Mouse (Mus musculus): ENCODE data around the gene Tc2n. TPM values are rescaled to one million over a fixed set of nuclear protein-coding genes. Genes with fewer than 3 reads are reported as not detected.

Tc2n gene
- total RNA-seq, 2 experiments from 2014 or later, result 0.50 to 0.57 TPM

Other genes starting within 250 kb of the Tc2n start
- gene Fbln5, start 100.5 kb upstream of the Tc2n start, total RNA-seq (2021), result 10 to 100 TPM; 47.1 to 52.2 TPM
- gene Trip11, start 194.7 kb upstream of the Tc2n start, total RNA-seq (2021), result 10 to 100 TPM; 32.1 to 34.5 TPM
- gene Atxn3, start 239.7 kb upstream of the Tc2n start, total RNA-seq (2021), result 10 to 100 TPM in 1 of 2 experiments, 1 to 10 TPM in 1; 9.9 to 14.0 TPM